Mouse (Mus musculus): Measurements from ENCODE around the gene Olfr312.
A peak's percentile ranks its signal among the peaks of the same experiment; 100 is the strongest.

Gene Olfr312

GRCm38 (mm10) chr11:58860744-58861143 lies 31.7 kb downstream of the Olfr312 start:
- DNase-seq (ENCODE audit: low read depth, low spot score), result no peak

- peak; percentile 50 for DNase-seq (ENCODE audit: low read depth, low spot score)
These were observed 38.3 kb downstream of the Olfr312 start, which contains the start of gene 2810021J22Rik for GRCm38 (mm10) chr11:58867039-58867953. Gene 2810021J22Rik (plus strand): TSS chr11:58867216.

DNA sequence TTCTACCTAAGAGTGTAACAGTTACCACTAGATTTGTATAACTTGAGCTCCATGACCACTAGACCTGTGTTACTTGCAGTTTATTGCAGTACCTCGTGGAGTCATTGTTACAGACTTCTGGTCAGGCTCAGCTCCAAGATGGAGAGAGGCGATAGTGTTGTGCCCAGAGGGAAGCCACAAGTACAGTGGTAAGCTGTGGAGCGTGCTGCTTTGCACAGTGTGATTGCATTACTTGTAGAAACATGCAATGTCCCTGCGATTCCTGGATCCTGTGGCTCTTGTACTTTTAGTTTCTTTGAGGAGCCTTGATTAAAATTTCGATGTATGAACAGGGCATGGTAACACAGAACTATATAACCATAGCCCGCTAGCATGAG lies 38.9 kb downstream of the Olfr312 start:
- no peak for DNase-seq (ENCODE audit: low read depth, low spot score)

DNA sequence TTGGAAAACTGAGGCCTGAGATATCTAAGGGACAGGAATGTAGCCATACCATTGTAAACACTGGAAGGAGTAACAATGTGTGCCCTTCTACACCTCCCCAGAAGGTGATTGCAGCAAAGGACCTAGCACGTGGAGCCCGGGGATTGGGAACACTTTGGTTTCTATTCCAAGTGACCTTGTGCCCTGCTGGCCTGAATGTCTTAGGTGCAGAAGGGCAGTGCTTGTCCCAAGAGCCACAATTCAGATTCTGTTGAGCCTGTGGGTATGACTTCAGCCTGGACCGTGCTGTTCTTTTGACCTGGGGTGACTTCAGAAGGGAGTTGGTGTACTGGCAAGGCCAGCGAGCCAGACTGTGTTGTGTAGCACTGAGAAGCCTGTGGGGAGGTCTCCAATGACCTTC lies 41.9 kb downstream of the Olfr312 start:
- DNase-seq (ENCODE audit: low read depth, low spot score), result no peak

- DNase-seq (ENCODE audit: low read depth, low spot score), result no peak
These were observed 54.7 kb downstream of the Olfr312 start for GRCm38 (mm10) chr11:58883756-58884155.
